Mouse (Mus musculus): Measurements from ENCODE around the gene Stam2.

Gene Stam2

GRCm38 (mm10) chr2:52730891-52731290 is 11.2 kb downstream of the Stam2 start:
- DNase-seq (ENCODE audit: low spot score) = no peak

GRCm38 (mm10) chr2:52720231-52721025 is 21.7 kb downstream of the Stam2 start:
- DNase-seq (ENCODE audit: low spot score) = peak; percentile 35

DNA sequence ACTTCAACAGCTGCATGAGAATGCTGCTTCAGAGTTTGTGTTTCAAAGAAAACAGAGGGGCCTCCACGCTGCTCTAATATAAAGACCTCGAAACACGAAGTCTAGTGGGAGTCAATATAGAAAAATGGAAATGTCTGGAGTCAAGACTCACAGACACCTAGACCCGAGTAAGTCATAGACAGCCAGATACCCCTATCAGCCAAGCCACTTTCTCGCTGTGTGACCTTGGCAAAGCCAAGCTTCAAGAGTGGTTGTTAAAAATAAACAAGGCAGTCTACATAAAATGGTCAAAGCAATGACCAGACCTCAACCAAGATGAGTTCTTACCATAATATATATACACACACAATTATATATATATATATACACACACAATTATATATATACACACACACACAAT is 25.0 kb downstream of the Stam2 start:
- no peak for DNase-seq (ENCODE audit: low spot score)

DNA sequence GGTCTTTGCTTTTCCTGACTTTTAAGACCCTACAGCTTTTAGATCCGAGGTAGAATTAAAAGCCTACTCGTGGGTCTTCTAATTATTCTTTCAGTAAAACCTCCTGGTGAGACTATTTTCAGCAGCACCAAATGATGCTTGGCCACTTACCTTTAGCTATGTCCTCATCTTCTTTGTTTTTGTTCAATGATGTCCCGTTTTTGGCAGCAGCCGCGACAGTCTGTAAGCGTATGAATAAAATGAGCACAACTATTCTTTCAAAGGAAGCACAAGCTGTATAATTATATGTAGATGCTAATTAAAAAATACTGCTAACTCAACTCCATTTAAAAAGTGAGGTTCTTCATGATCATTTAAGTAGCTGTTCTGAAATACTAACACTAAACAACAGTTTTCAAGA is 26.5 kb downstream of the Stam2 start:
- DNase-seq (ENCODE audit: low spot score) = no peak

- no peak for DNase-seq (ENCODE audit: low spot score)
Observed at GRCm38 (mm10) chr2:52714111-52714510, 28.0 kb downstream of the Stam2 start.

DNA sequence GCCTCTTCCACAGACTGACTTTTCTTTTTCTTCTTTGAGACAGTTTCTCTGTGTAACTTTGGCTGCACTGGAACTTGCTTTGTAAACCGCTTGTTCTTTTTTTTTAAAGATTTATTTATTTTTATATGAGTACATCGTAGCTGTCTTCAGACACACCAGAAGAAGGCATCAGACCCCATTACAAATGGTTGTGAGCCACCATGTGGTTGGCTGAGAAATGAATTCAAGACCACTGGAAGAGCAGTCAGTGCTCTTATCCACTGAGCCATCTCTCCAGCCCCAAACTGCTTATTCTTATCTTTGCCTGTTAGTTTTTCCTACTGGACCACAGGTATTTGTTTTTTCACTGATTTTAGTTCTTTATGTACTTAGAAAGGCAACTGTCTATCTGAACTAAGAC is 31.3 kb downstream of the Stam2 start:
- no peak for DNase-seq (ENCODE audit: low spot score)

- no peak for DNase-seq (ENCODE audit: low spot score)
Observed at GRCm38 (mm10) chr2:52709417-52709816, 32.7 kb downstream of the Stam2 start.

GRCm38 (mm10) chr2:52701368-52702036 is 40.6 kb downstream of the Stam2 start:
- no peak for DNase-seq (ENCODE audit: low spot score)

GRCm38 (mm10) chr2:52700352-52700751 is 41.7 kb downstream of the Stam2 start:
- no peak for DNase-seq (ENCODE audit: low spot score)

GRCm38 (mm10) chr2:52694604-52695003 is 47.5 kb downstream of the Stam2 start:
- no peak for DNase-seq (ENCODE audit: low spot score)

DNA sequence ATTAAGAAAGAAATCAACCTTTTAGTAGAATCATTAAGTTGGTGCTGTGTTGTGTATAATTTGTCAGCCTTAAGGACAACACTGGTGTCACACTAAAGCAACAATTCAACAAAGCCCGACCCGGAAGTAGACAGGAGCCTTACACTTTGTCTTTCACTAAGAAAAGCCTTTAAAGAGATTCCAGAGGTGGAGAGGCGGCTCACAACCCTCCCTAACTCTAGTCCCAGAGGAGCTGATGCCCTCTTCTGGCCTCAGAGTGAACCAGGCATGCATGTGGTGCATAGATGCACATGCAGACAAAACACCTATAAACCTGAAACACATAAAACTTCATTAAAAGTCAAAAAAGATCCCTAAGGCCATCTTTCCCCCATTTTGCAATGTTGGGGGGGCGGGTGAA is 50.3 kb downstream of the Stam2 start:
- DNase-seq (ENCODE audit: low spot score) = peak; percentile 13

GRCm38 (mm10) chr2:52686601-52687000 is 55.5 kb downstream of the Stam2 start:
- DNase-seq (ENCODE audit: low spot score) = no peak

DNA sequence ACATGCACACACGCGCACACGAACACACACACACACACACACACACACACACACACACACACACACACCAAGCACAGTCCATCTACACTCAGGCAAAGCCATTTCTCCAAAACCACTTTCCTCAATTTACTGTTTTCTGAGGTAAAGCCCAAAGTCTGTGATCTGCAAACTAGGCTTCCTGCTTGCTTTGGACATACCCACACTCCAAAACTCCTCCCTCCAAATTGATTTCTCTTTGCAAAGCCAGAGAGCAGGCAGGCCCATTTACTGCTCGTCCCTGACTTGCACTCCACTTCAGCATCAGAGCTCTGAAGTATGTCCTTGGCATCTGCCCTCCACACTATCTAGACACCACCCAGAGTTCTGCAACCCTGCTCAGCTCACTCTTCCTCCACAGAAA is 64.5 kb downstream of the Stam2 start:
- DNase-seq (ENCODE audit: low spot score) = no peak

DNA sequence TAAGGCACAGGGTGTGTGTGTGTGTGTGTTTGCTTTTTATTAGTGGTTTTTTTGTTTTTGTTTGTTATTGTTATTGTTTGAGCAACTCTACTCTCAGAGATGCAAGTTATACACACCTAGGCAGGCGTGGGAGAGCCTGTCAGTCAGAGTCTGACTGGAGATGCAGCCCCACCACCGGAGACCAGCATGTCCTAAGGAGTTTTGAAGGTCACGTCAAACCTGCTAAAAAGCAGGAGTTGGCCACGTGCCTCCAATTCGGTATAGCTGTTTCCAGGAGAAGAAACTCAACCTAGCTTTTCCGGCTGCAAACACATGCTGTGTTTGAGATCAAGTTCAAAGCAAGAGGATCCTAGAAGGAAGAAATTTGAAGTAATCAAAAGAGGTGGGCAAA is 65.2 kb downstream of the Stam2 start:
- DNase-seq (ENCODE audit: low spot score) = peak; percentile 10

- peak; percentile 65 for DNase-seq (ENCODE audit: low spot score)
Observed at GRCm38 (mm10) chr2:52676023-52676912, 65.8 kb downstream of the Stam2 start, which contains the start of gene Cacnb4. Gene Cacnb4 (minus strand): TSS chr2:52676831.

DNA sequence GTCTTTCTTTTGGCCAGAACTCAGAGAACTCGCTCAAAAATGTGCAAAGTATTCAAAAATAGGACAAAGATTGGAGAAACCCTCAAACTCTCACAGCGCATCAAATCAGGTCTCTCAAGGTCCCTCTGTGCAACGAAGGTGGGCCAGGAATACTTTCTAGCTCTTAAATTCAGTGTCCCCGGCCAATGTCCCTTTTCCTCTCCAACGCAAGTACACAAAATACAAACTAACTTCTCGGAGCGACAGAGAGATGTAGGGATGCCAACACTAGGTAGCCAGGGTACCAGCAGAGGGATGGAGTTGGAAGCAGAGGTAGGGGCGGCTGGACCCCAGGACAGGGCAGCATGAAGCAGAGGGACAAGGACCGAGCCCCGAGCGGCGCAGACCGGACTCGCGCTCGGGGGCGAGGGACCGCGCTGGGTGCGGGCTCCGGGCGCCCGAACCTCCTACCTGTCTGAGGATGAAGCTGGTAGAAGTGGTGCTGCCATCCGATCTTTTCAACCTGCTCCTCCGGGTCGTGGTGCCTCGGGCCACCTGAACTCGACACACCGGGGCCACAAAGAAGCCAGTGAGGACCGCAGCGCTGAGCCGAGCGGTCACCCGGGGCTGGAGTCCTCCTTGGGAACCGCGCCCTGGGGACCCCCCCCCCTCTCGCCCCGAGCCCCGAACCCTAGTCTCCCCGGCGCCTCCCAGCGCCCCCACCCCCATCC is 66.6 kb downstream of the Stam2 start:
- peak; percentile 31 for DNase-seq (ENCODE audit: low spot score)

GRCm38 (mm10) chr2:52674886-52675277 is 67.2 kb downstream of the Stam2 start:
- DNase-seq (ENCODE audit: low spot score) = peak; percentile 42

- DNase-seq (ENCODE audit: low spot score) = no peak
Observed at GRCm38 (mm10) chr2:52673172-52673571, 68.9 kb downstream of the Stam2 start.

- no peak for DNase-seq (ENCODE audit: low spot score)
Observed at GRCm38 (mm10) chr2:52670733-52671132, 71.3 kb downstream of the Stam2 start.

- DNase-seq (ENCODE audit: low spot score) = no peak
Observed at GRCm38 (mm10) chr2:52668480-52668879, 73.6 kb downstream of the Stam2 start.

DNA sequence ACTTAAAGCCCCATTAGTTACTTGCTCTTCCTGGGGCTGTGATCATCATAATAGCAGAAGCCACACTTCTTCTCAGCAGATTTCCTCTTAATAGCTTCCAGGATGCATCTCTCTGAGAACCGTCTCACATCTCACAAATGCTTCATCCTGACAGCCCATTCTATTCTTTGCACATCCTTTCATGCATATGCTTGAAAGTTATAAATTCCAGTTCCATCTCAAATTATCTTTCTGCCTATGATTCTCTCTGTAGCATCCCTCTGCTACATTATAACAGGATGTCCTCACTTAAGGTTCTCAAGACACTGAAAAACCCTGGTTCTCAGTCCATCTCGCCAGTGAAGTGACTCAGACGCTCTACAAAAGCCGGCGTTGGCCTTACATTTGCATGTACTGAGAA is 85.4 kb downstream of the Stam2 start:
- no peak for DNase-seq (ENCODE audit: low spot score)

DNA sequence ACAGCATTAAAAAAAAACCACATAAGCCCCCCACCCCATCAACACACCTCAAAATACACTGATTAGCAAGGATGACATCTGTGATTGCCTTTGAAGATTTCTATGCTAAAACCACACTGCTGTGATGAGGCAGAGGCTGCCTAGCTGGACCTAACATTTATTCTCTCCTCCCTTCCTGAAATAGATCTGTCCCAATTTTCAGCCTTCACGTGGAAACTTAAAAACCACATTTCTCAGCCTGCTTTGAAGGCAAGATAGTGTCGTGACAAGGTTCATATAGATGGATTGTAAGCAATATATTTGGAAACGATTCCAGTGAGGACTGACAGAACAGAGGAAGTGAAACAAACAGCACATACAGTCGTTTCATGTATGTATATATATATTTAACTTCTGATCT is 87.5 kb downstream of the Stam2 start:
- DNase-seq (ENCODE audit: low spot score) = no peak
